Mouse (Mus musculus): Measurements from ENCODE around the gene Dnajc4.

- TF ChIP-seq EP300 (IDR thresholded peaks at IDR 0.05; ENCODE audit: low read depth), result peak; percentile 54; the same call in 1 of the 2 replicates
- no peak for TF ChIP-seq CTCF (IDR thresholded peaks at IDR 0.05; ENCODE audit: low read depth)
Measured at GRCm38 (mm10) chr19:6992011-6992858, at the start of gene Dnajc4.

All from heart, postnatal 0 days (tissue).